Mouse (Mus musculus) forebrain, embryonic 12.5 days (tissue): ENCODE data around the gene Leprot. TPM values are rescaled to one million over a fixed set of nuclear protein-coding genes. Genes with fewer than 3 reads are reported as not detected.

Experiments used
- ATAC-seq: fragments of 200-750 bp; cut with Nextera tagmentation; 2 replicates; pipeline ENCODE4 v1.8.0; 2017; ENCODE audit warnings: moderate TSS enrichment; ENCODE audit not compliant: low FRiP score
- H3K27ac ChIP-seq: fragments of 300-500 bp; sonication (generic); 2 replicates; pipeline ENCODE4 v1.5.1; 2016; ENCODE audit warnings: mild to moderate bottlenecking
- H3K27me3 ChIP-seq: fragments of 300-500 bp; sonication (generic); 2 replicates; pipeline ENCODE4 v1.6.1; 2016; ENCODE audit warnings: mild to moderate bottlenecking
- H3K36me3 ChIP-seq: fragments of 300-500 bp; sonication (generic); replicated peaks from 2 replicates; pipeline ENCODE4 v1.6.1; 2016; ENCODE audit warnings: mild to moderate bottlenecking
- H3K4me1 ChIP-seq: fragments of 300-500 bp; sonication (generic); 2 replicates; pipeline ENCODE4 v1.6.1; 2016
- H3K4me2 ChIP-seq: fragments of 300-500 bp; sonication (generic); 2 replicates; pipeline ENCODE4 v1.6.1; 2016; ENCODE audit warnings: mild to moderate bottlenecking, moderate library complexity
- H3K4me3 ChIP-seq: fragments of 300-500 bp; sonication (generic); replicated peaks from 2 replicates; pipeline ENCODE4 v1.5.1; 2016; ENCODE audit warnings: mild to moderate bottlenecking
- H3K9ac ChIP-seq: fragments of 300-500 bp; sonication (generic); 2 replicates; pipeline ENCODE4 v1.6.1; 2016; ENCODE audit warnings: mild to moderate bottlenecking
- H3K9me3 ChIP-seq: fragments of 300-500 bp; sonication (generic); 2 replicates; pipeline ENCODE4 v1.6.1; 2016
- WGBS: fragments of 180-500 bp; shearing (Covaris S2); methylation state at CpG from one replicate; pipeline ENCODE4 v1.1.7; 2016; 5-methylcytosine and 5-hydroxymethylcytosine counted together
- polyA plus RNA-seq: library from polyadenylated mRNA; unstranded; fragments of >200 nt; fragmentation: Nextera tagmentation; extraction: Ambion mirVana; gene quantifications from 2 replicates; pipeline ENCODE4 v1.2.1, GENCODE M21; 2016

Leprot gene
- polyA plus RNA-seq: 62.8 and 63.9 TPM in 2 replicates

DNA sequence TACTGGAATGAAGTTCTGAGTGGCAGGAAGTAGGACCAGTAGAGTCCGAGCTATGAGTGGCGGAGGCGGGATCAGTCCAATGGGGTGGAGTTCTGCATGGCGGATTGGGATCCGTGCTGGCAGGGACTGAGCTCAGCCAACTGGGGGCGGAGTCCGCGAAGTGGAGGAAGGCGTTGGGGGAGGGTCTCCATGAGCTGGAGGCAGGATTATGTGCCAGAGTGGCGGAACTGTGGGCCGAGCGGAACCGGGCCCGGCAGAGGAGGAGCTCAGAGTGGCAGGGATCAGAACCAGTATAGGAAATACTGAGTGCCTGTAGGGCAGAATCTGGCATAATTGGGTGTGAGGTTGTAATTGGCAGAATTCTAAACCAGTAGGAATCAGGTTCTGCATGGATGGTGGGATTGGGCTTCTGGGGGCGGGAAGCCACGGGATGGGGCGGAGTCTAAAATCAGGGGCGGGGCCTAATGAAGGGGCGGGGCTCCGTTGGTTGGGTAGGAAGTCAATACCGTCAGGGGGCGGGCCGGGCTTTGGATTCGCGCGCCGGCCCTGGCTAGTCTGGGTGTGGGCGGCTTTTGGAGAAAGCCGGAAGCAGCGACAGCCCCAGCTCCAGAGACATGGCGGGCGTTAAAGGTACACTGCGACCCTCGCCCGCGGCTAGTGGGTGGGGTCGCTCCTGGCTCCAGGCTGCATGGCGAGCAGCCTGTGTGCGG is at the start of gene Leprot:
TSS of gene Leprot (plus strand) at position 523 of the 710 bp plus-strand sequence.
- WGBS: under 1% methylated on average over 39 of the region's 39 CpGs
- peak within 1 kb of the TSS; percentile 84 for H3K9ac ChIP-seq
- H3K4me3 ChIP-seq: peak within 1 kb of the TSS; percentile 80
- H3K27me3 ChIP-seq: no peaks in the 10 kb centered on the region
- ATAC-seq: peak; percentile 98
- H3K9me3 ChIP-seq: no peaks in the 10 kb centered on the region
- peaks cover 25% of the 10 kb centered on the region for H3K4me1 ChIP-seq
- H3K27ac ChIP-seq: peak within 1 kb of the TSS; percentile 94
- H3K36me3 ChIP-seq: no peaks in the 10 kb centered on the region
- peak within 1 kb of the TSS; percentile 61 for H3K4me2 ChIP-seq

DNA sequence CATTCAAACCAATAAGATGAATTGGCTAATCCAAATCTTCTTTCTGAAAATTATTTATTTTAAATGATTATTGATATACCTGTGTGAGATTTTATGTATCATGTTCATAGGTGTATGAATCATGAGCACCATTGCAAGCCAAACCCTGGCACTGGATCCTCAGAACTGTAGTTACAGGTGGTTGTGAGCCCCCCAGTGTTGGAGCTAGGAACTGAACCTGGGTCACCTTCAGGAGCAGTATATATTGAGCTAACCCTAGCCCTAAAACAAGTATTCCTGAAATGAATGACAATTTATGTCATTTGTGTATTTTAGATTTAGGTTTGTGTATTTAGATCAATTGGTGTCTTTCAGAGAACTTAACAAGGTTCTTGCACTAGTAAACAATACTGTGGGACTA is 45.8 kb upstream of the Leprot start:
- H3K9ac ChIP-seq: no peak overlapping the region
- H3K4me2 ChIP-seq: no peak overlapping the region
- H3K4me3 ChIP-seq: no peak overlapping the region
- no peak for ATAC-seq
- H3K36me3 ChIP-seq: no peaks in the 10 kb centered on the region
- H3K27me3 ChIP-seq: no peaks in the 10 kb centered on the region
- no peaks in the 10 kb centered on the region for H3K4me1 ChIP-seq
- H3K9me3 ChIP-seq: no peaks in the 10 kb centered on the region
- H3K27ac ChIP-seq: no peak overlapping the region

DNA sequence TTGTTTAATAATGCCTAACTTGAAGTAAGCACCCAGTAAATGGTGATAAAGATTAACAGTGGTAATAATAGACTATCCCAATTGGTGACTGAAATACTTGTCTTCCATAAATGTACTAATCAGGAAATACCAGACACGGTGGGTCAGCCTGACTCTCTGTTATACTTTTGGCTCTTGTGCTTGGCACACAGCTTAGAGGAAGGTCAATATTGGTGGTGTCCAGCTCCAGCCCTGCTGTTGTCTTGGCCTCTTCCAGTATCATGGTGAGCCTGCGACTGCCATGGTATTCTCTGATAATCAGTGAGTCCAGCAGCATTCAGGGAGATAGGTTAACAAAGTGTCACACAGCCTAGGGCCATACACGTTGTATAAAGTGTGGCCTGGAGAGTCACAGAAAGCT is 43.9 kb upstream of the Leprot start:
- Histone ChIP-seq H3K9me3 (no peaks in the 10 kb centered on the region), H3K9ac (no peak overlapping the region), H3K4me2 (no peak overlapping the region), H3K27ac (no peak overlapping the region), H3K36me3 (no peaks in the 10 kb centered on the region), H3K4me1 (no peaks in the 10 kb centered on the region), H3K27me3 (no peaks in the 10 kb centered on the region), H3K4me3 (no peak overlapping the region)
- 78% methylated on average over 3 of the region's 3 CpGs for whole genome bisulfite sequencing
- ATAC-seq: no peak

DNA sequence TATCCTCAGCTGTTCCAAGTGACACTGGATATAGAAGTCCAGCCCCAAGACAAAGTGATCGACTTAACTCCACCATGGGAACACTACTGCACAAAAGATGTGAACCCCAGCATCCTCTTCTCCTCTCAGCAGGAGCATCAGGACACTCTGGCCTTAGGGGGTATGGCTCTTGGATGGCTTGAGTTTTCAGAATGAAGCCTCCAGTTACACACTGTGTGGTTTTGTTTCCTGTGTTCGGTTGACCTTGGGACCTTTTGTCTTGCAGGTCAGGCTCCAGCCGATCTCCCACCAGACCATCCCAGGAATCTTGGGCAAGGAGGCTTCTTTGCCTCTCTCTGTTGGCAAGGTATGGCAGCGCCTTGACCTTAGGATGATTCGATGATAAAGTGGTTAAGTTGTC is 31.0 kb upstream of the Leprot start:
- H3K27me3 ChIP-seq: no peaks in the 10 kb centered on the region
- WGBS: 88% methylated on average over 5 of the region's 5 CpGs
- H3K4me3 ChIP-seq: no peak overlapping the region
- no peak for ATAC-seq
- no peaks in the 10 kb centered on the region for H3K4me1 ChIP-seq
- H3K9ac ChIP-seq: no peak overlapping the region
- no peaks in the 10 kb centered on the region for H3K36me3 ChIP-seq
- no peak overlapping the region for H3K4me2 ChIP-seq
- H3K9me3 ChIP-seq: no peaks in the 10 kb centered on the region
- no peak overlapping the region for H3K27ac ChIP-seq

DNA sequence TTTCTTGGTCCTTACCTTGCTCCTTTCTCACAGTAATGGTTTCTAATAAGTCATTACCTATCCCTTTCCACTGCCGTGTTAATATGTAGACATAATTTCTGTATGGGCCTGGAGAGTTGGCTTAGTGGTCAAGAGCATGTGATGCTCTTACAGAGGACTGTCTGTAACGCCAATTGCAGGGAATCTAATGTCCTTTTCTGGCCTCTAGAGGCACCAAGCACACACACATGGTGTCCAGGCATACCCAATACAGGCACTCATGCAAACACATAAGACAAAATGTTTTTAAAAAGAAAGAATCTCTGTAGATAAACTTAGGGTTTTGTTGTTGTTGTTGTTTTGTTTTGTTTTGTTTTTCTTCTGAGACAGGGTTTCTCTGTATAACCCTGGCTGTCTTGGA is 29.8 kb upstream of the Leprot start:
- 73% methylated on average over 2 of the region's 2 CpGs for WGBS
- Histone ChIP-seq H3K4me3 (no peak overlapping the region), H3K4me2 (no peak overlapping the region), H3K27me3 (no peaks in the 10 kb centered on the region), H3K9ac (no peak overlapping the region), H3K36me3 (no peaks in the 10 kb centered on the region), H3K4me1 (no peaks in the 10 kb centered on the region), H3K27ac (no peak overlapping the region), H3K9me3 (no peaks in the 10 kb centered on the region)
- ATAC-seq: no peak

DNA sequence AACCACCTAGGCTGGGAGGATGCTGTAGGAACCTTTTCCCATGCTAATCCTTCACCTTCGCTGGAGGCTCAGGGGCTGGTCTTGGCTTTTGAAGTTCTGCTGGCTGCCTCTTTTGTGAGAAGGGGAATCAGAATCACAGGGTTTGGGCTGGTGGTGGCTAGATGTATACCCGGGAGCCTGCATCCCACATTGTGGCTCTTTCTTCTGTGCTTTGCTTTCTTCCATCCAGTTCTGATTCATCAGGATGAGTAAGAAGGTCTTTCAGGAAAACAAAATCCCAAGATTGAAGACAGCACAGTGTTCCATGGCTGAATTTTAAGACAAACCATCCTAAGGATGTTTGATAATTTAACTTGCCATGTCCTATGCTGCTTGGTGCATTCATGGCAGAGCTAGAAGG is 27.3 kb upstream of the Leprot start:
- H3K9me3 ChIP-seq: no peaks in the 10 kb centered on the region
- no peak overlapping the region for H3K4me2 ChIP-seq
- no peak overlapping the region for H3K4me3 ChIP-seq
- H3K27me3 ChIP-seq: no peaks in the 10 kb centered on the region
- H3K36me3 ChIP-seq: no peaks in the 10 kb centered on the region
- 51% methylated on average over 2 of the region's 2 CpGs for whole genome bisulfite sequencing
- no peaks in the 10 kb centered on the region for H3K4me1 ChIP-seq
- no peak for ATAC-seq
- H3K27ac ChIP-seq: no peak overlapping the region
- no peak overlapping the region for H3K9ac ChIP-seq

DNA sequence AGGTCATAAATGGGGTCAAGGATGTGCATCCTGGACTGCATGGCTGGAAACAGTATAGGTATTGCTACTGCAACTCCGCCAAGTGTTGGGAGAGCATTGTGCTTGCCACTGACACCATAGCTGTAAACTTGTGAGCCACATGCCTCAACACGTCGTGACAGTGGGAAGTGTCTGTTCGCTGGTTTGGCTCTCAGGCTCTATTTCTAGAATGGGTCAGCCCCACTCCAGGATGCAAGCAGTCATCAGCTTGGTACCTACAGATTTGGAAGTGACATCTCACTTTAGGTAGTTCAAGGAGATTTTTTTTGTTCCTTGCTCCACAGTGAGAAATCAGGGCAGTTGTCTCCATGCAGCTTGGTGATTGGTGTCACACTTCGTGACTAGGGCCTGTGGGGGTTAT is 26.3 kb upstream of the Leprot start:
- WGBS: 85% methylated on average over 5 of the region's 5 CpGs
- H3K36me3 ChIP-seq: no peaks in the 10 kb centered on the region
- ATAC-seq: no peak

DNA sequence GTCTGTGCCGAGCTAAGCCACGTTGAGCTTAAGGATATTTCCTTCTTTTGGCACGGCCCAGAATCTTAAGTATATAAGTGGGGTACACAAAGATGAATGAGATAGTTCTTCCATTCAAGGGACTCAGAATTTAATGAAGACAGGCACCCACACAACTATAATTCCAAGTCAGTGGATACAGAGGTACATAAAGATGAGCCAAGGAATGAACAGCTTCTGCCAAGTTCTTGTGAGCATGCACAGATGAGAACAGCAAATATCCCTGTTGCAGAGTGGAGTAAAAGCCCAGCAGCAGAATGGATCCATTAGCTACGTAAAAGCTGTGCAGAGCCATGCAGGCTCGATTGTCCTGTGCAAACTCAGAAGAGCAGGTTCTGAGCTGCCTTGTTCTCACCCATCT is 22.2 kb upstream of the Leprot start:
- WGBS: 93% methylated on average over 5 of the region's 5 CpGs
- H3K4me3 ChIP-seq: no peak overlapping the region
- H3K4me2 ChIP-seq: no peak overlapping the region
- no peak overlapping the region for H3K9ac ChIP-seq
- H3K9me3 ChIP-seq: no peaks in the 10 kb centered on the region
- no peaks in the 10 kb centered on the region for H3K4me1 ChIP-seq
- no peaks in the 10 kb centered on the region for H3K36me3 ChIP-seq
- H3K27ac ChIP-seq: no peak overlapping the region
- no peaks in the 10 kb centered on the region for H3K27me3 ChIP-seq
- no peak for ATAC-seq

More for the DNA sequence above, 26.3 kb upstream of the Leprot start:
- H3K4me1 ChIP-seq: no peaks in the 10 kb centered on the region
- no peaks in the 10 kb centered on the region for H3K27me3 ChIP-seq
- H3K9me3 ChIP-seq: no peaks in the 10 kb centered on the region
- no peak overlapping the region for H3K9ac ChIP-seq
- H3K27ac ChIP-seq: no peak overlapping the region
- H3K4me3 ChIP-seq: no peak overlapping the region
- no peak overlapping the region for H3K4me2 ChIP-seq

DNA sequence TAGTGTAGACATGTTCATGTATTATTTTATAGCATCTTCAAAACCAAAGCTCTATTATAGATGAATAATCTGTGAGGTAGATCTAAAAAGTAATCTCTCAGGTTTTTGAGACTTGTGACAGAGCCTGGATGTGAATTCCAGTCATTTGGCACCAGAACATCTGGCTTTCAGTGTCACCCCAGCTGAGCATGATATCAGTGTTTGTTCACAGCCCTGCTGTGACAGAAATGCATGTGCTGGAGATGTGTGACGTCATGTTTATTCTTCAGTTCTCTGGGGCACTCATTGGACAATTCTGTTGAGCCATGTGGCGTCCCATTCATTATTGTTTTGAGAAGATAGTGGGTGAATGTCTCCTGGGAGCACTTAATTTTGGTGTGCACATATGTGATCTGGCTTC is 11.9 kb upstream of the Leprot start:
- no peak for ATAC-seq
- H3K4me1 ChIP-seq: no peaks in the 10 kb centered on the region
- H3K27me3 ChIP-seq: no peaks in the 10 kb centered on the region
- H3K9me3 ChIP-seq: no peaks in the 10 kb centered on the region
- H3K27ac ChIP-seq: no peak overlapping the region
- H3K4me2 ChIP-seq: no peak overlapping the region
- 78% methylated on average over 2 of the region's 2 CpGs for WGBS
- no peak overlapping the region for H3K9ac ChIP-seq
- no peaks in the 10 kb centered on the region for H3K36me3 ChIP-seq
- H3K4me3 ChIP-seq: no peak overlapping the region

DNA sequence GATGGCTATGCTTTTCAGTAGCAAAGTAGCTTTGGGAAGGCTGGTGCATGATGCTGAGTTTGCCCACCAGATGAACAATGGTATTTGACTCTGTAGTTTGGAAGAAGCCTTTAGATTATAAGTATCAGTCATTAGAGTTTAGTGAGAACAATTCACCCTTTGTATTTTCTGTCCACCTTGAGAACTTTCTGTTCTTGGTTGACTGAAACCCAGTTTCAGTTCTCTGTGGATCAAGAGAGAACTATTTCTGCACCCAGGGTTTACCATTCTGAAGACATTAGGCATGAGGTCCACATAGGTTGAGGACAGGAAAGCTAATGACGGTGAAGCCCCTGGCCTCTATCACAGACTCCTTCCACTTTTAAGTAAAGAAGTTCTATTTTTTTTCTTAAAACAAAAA is 10.0 kb upstream of the Leprot start:
- H3K9ac ChIP-seq: no peak overlapping the region
- no peaks in the 10 kb centered on the region for H3K36me3 ChIP-seq
- H3K4me1 ChIP-seq: no peaks in the 10 kb centered on the region
- ATAC-seq: no peak
- WGBS: 92% methylated on average over 1 of the region's 1 CpGs
- no peaks in the 10 kb centered on the region for H3K27me3 ChIP-seq
- no peak overlapping the region for H3K27ac ChIP-seq
- H3K4me2 ChIP-seq: no peak overlapping the region
- no peak overlapping the region for H3K4me3 ChIP-seq
- no peaks in the 10 kb centered on the region for H3K9me3 ChIP-seq

DNA sequence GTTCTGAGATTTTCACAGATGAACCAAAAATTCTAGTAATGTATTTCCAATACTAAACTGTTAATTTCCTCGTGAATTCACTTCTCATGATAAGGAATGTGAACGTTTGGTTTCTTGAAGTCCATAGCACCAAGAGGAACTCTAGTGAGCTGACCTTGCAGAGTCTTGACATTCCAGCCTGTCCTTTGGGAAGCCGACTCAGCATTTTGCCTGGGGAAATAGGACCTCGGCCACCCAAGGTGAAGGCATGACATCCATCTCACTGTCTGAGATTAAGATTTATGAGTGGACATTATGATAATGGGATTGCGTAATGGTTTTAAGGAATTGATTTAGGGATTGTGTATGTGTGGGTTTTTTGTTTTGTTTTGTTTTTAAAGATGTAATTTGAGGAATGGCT is 6.9 kb upstream of the Leprot start:
- Histone ChIP-seq H3K27me3 (no peaks in the 10 kb centered on the region), H3K9ac (no peak overlapping the region), H3K27ac (no peak overlapping the region), H3K4me2 (no peak overlapping the region), H3K4me3 (no peak overlapping the region), H3K36me3 (no peaks in the 10 kb centered on the region), H3K9me3 (no peaks in the 10 kb centered on the region), H3K4me1 (no peaks in the 10 kb centered on the region)
- no peak for ATAC-seq
- 89% methylated on average over 5 of the region's 5 CpGs for WGBS

DNA sequence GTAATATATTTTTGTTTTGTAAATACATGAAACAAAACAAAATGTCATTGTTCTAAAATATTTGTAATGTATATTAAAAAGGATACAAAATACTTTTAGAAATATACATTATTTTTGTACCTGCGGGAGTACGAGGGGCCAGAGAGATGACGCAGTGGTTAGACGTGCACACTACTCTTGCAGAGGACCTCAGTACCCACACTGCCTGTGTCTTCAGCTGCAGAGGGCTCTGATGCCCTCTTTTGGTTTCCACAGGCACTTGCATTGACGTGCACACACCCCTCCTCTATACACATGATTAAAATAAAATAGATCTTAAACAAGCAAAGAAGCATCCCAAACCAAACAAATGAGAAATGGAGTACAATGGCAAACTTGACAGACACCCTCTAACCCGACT is 4.8 kb upstream of the Leprot start:
- no peaks in the 10 kb centered on the region for H3K36me3 ChIP-seq
- no peak overlapping the region for H3K4me2 ChIP-seq
- 88% methylated on average over 6 of the region's 6 CpGs for whole genome bisulfite sequencing
- no peaks in the 10 kb centered on the region for H3K27me3 ChIP-seq
- no peak overlapping the region for H3K9ac ChIP-seq
- H3K4me3 ChIP-seq: no peak overlapping the region
- no peaks in the 10 kb centered on the region for H3K9me3 ChIP-seq
- H3K4me1 ChIP-seq: peaks cover 5% of the 10 kb centered on the region; the same call in 1 of the 2 replicates
- H3K27ac ChIP-seq: no peak overlapping the region
- no peak for ATAC-seq

DNA sequence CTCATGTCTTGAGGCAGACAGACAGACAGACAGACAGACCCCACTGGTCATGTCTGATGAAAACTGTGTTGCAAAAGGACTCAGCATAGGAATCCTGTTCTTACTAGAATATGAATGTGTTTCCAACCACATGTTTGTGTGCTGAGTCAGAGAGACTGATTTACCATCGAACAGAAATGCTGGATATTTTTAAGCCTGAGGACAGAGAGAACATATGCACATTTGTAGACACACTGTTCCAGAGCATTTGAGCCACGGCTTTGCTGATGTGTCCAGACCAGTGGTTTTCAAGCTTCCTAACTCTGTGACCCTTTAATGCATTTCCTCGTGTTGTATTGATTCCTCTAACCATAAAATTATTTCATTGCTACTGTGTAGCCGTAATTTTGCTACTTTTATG is 4.3 kb upstream of the Leprot start:
- WGBS: 89% methylated on average over 4 of the region's 4 CpGs
- Histone ChIP-seq H3K9ac (no peak overlapping the region), H3K27me3 (no peaks in the 10 kb centered on the region), H3K4me3 (no peak overlapping the region), H3K4me2 (no peak overlapping the region), H3K4me1 (peaks cover 6% of the 10 kb centered on the region), H3K36me3 (no peaks in the 10 kb centered on the region), H3K27ac (no peak overlapping the region), H3K9me3 (no peaks in the 10 kb centered on the region)
- no peak for ATAC-seq
